Mouse (Mus musculus) heart, embryonic 14.5 days (tissue): ENCODE results near the gene Otulin. TPM values are rescaled to one million over a fixed set of nuclear protein-coding genes. Genes with fewer than 3 reads are reported as not detected.

Experiments used
- ATAC-seq: fragments of 200-750 bp; cut with Nextera tagmentation; 2 replicates; pipeline ENCODE4 v1.8.0; 2017; ENCODE audit warnings: low read depth, moderate TSS enrichment; ENCODE audit not compliant: insufficient number of reproducible peaks, insufficient read depth, low FRiP score
- H3K27ac ChIP-seq, 2 experiments: fragments of 200-500 bp in 1 of 2; fragments of 300-500 bp in 1 of 2; sonication (generic) in 1 of 2; replicated peaks in 1 of 2; 2 replicates each; pipeline ENCODE4 v1.5.1; 2012 to 2014; ENCODE audit warnings: low read depth in 2 of 2, low read length in 2 of 2, control low read depth in 1 of 2, mild to moderate bottlenecking in 1 of 2, mixed read lengths in 1 of 2; ENCODE audit not compliant: control insufficient read depth in 1 of 2, insufficient read depth in 1 of 2
- H3K27me3 ChIP-seq: fragments of 300-500 bp; sonication (generic); 2 replicates; pipeline ENCODE4 v1.6.1; 2014; ENCODE audit warnings: mild to moderate bottlenecking, low read length, control low read depth; ENCODE audit not compliant: control insufficient read depth, insufficient read depth
- H3K36me3 ChIP-seq: fragments of 300-500 bp; sonication (generic); 2 replicates; pipeline ENCODE4 v1.6.1; 2014; ENCODE audit warnings: mild to moderate bottlenecking, control low read depth, low read length, mixed read lengths; ENCODE audit not compliant: control insufficient read depth, insufficient read depth
- H3K4me1 ChIP-seq, 2 experiments: fragments of 200-500 bp in 1 of 2; fragments of 300-500 bp in 1 of 2; sonication (generic) in 1 of 2; 2 replicates each; pipeline ENCODE4 v1.6.1; 2012 to 2014; ENCODE audit warnings: low read length in 2 of 2, control low read depth in 1 of 2, mixed read lengths in 1 of 2; ENCODE audit not compliant: control insufficient read depth in 2 of 2, insufficient read depth in 2 of 2
- H3K4me2 ChIP-seq: fragments of 300-500 bp; sonication (generic); 2 replicates; pipeline ENCODE4 v1.6.1; 2014; ENCODE audit warnings: mild to moderate bottlenecking, low read length
- H3K4me3 ChIP-seq, 2 experiments: fragments of 200-500 bp in 1 of 2; fragments of 300-500 bp in 1 of 2; sonication (generic) in 1 of 2; 2 replicates each; pipeline ENCODE4 v1.5.1; 2012 to 2014; ENCODE audit warnings: low read length in 2 of 2, mild to moderate bottlenecking in 2 of 2, control low read depth in 1 of 2, low read depth in 1 of 2, moderate library complexity in 1 of 2; ENCODE audit not compliant: control insufficient read depth in 1 of 2, insufficient read depth in 1 of 2
- H3K9ac ChIP-seq: fragments of 300-500 bp; sonication (generic); 2 replicates; pipeline ENCODE4 v1.6.1; 2014; ENCODE audit warnings: mild to moderate bottlenecking, low read length
- H3K9me3 ChIP-seq: fragments of 300-500 bp; sonication (generic); 2 replicates; pipeline ENCODE4 v1.6.1; 2016; ENCODE audit warnings: low read length, control low read depth; ENCODE audit not compliant: control insufficient read depth
- WGBS: fragments of 180-500 bp; shearing (Covaris S2); extraction: QIAGEN DNeasy Blood & Tissue Kit; methylation state at CpG from one replicate; pipeline ENCODE4 v1.1.7; 2014; 5-methylcytosine and 5-hydroxymethylcytosine counted together
- polyA plus RNA-seq: library from polyadenylated mRNA; unstranded; fragments of >200 nt; fragmentation: Nextera tagmentation; extraction: Ambion mirVana; gene quantifications from 2 replicates; pipeline ENCODE4 v1.2.1, GENCODE M21; 2014

Otulin gene
- polyA plus RNA-seq, 1 experiment from 2014 or later: 38.1 TPM

DNA sequence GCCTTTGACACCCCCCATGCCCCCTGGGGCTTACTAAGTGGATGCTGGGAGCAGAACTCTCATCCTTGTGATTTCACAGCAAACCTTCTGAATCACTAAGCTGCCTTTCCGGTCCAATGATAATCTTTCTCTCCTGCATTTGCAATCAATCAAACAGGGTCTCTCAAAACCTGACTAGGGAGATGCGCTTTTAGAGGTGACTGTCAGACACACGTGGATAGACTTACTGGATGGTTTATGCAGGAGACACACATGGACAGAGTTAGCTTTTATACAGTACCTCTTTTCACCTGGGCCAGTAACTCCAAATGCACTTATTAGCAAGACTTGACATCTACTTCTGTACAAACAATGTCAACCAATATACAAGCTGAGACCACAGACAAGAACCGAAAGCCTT lies 33.0 kb downstream of the Otulin start:
- H3K36me3 ChIP-seq: peaks cover 66% of the 10 kb centered on the region
- H3K9me3 ChIP-seq: no peaks in the 10 kb centered on the region
- no peaks in the 10 kb centered on the region for H3K27me3 ChIP-seq
- H3K4me1 ChIP-seq: peaks cover 11 to 28% of the 10 kb centered on the region in 2 experiments
- peak overlapping the region; percentile 25 to 76; a peak in 2 of 4 replicates for H3K27ac ChIP-seq
- H3K4me2 ChIP-seq: no peak overlapping the region
- no peak overlapping the region for H3K4me3 ChIP-seq
- H3K9ac ChIP-seq: no peak overlapping the region
- ATAC-seq: no peak
- 86% methylated on average over 4 of the region's 4 CpGs for WGBS

DNA sequence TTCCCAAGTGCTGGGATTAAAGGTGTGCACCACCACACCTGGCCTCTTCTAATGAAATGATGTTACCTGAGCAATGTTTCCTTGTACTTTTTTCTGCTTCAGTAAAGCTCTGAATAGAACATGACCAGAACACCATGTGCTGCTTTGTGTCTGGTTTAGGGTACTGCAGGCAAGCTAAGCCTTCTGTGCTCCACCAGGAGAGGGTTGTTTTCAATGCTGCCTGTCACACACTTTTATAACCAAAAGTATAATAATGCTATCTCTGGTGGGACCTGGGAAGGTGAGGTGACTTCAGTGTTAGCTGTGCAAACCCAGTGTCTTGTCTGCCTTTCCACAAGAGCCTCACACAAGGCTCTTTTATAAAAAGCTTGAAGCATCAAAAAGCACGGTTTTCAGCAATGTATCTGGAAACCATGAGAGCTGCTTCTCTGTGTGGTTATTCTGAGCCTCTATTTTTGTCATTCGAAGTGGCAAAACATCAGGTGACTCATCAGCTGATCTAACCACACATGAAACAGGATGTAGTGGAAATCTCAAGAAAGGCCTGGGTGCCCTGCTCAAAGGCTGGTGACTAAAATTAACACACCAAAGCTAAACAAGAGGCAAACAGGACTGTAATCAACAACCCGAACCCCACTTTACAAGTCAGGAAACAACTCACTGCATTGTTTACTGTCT lies 33.9 kb downstream of the Otulin start:
- Histone ChIP-seq H3K36me3 (peaks cover 71% of the 10 kb centered on the region), H3K9me3 (no peaks in the 10 kb centered on the region), H3K27me3 (no peaks in the 10 kb centered on the region), H3K4me1 (peaks cover 9 to 25% of the 10 kb centered on the region in 2 experiments), H3K9ac (peak overlapping the region; percentile 21; the same call in 1 of the 2 replicates), H3K4me2 (no peak overlapping the region), H3K27ac (peak overlapping the region; percentile 25 to 76), H3K4me3 (no peak overlapping the region)
- no peak for ATAC-seq
- WGBS: 33% methylated on average over 3 of the region's 3 CpGs

DNA sequence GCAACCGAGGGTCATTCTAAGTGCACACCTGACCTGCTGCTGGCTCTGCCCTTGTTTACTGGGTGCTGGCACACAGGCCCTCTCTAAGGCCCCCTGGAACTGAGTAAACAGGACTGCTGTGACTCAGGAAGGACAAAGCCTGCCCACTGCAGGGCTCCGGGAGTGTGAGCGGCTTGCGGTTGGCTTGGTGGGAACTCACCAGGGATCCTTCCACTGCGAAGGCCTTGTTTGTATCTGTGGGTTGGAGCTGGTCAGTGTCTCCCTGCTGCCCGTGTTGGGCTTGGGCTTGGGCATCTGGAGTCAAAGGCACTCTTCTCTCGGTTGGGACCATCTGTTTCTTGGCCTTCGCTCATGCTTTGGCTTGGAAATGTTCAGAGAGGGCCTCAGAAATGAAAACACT lies 34.9 kb downstream of the Otulin start:
- Histone ChIP-seq H3K27ac (peak overlapping the region; percentile 48 to 76), H3K4me2 (no peak overlapping the region), H3K9ac (no peak overlapping the region), H3K4me1 (peaks cover 9 to 22% of the 10 kb centered on the region in 2 experiments), H3K4me3 (no peak overlapping the region), H3K36me3 (peaks cover 75% of the 10 kb centered on the region), H3K27me3 (no peaks in the 10 kb centered on the region), H3K9me3 (no peaks in the 10 kb centered on the region)
- ATAC-seq: no peak
- WGBS: 57% methylated on average over 8 of the region's 8 CpGs

DNA sequence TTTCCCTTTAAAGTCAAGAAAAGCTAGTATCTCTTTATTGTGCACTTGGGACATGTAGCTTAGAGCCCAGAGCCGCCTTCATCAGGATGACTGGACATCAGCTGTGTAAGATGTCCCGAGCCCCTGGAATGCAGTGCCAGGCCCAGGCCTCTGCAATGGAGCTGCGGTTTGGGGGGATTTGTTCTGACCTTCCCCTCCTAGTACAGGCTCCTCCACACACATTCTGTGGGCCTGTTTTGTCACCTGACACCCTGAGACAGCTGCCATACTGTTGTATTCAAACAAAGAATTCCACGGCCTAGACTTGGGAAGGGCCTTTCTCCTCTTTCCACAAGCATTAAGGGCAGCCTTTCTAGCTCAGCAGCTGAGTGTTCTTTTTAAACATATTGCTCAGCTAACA lies 35.5 kb downstream of the Otulin start:
- Histone ChIP-seq H3K27ac (peak overlapping the region; percentile 48 to 76), H3K9ac (no peak overlapping the region), H3K4me2 (no peak overlapping the region), H3K36me3 (peaks cover 75% of the 10 kb centered on the region), H3K4me3 (no peak overlapping the region), H3K4me1 (peaks cover 9 to 22% of the 10 kb centered on the region in 2 experiments), H3K9me3 (no peaks in the 10 kb centered on the region), H3K27me3 (no peaks in the 10 kb centered on the region)
- WGBS: 38% methylated on average over 4 of the region's 4 CpGs
- ATAC-seq: no peak

DNA sequence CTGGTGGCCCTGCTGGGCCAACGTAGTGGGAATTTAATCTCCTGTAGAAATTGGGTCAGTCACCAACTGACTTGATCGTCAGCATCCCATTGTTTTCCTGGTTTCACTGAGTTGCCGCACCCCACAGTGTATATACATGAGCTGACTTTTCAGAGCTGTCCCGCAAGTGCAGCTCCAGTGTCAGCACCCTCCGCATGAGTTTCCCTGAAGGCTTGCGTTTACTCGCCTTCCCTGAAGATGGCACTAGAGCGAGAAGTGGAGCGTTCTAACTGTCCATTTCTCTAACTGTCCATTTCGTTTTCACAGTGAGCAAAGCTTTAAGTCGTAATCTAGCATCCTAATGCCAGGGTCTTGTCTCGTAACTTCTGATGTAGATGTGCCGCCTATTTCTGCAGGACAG lies 36.8 kb downstream of the Otulin start:
- H3K4me1 ChIP-seq: peaks cover 9 to 26% of the 10 kb centered on the region in 2 experiments
- no peak overlapping the region for H3K4me2 ChIP-seq
- ATAC-seq: no peak
- H3K36me3 ChIP-seq: peaks cover 68% of the 10 kb centered on the region
- no peaks in the 10 kb centered on the region for H3K9me3 ChIP-seq
- no peak overlapping the region for H3K27ac ChIP-seq
- H3K27me3 ChIP-seq: no peaks in the 10 kb centered on the region
- 80% methylated on average over 13 of the region's 13 CpGs for WGBS
- H3K4me3 ChIP-seq: no peak overlapping the region
- H3K9ac ChIP-seq: no peak overlapping the region

DNA sequence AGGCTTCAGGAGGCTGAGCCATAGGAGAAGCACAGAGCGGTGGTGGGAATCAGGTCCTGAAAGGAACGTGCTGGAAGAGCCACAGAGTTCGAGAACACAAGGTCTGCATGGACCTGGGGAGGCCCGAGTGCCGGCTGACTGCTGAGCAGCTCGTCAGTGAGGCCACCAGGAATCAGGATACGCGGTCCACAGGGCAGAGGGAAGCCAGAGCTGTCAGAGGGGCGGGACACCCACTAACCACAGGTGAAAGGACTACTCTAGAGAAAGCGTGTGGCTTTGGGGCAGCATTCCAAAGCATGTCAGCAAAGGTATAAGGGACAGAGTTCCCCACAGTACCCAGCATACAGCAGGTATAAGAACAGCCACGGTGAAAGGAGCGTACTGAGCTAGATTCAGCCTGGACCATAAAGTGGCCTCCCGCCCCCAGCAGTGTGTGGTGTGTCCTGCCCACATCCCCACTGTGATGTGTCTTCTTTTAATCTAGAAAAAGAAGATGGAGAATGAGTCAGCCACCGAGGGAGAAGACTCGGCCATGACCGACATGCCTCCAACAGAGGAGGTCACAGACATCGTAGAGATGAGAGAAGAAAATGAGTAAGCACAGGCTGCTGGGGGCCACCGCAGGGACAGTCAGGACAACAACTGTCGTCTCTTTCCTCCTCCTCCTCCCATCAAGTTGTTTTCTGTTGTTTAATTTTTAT lies 37.7 kb downstream of the Otulin start:
- Histone ChIP-seq H3K9me3 (no peaks in the 10 kb centered on the region), H3K27me3 (no peaks in the 10 kb centered on the region), H3K4me1 (peaks cover 9 to 26% of the 10 kb centered on the region in 2 experiments), H3K4me2 (no peak overlapping the region), H3K4me3 (no peak overlapping the region), H3K27ac (no peak overlapping the region), H3K9ac (no peak overlapping the region), H3K36me3 (peaks cover 66% of the 10 kb centered on the region)
- ATAC-seq: no peak
- 89% methylated on average over 19 of the region's 19 CpGs for WGBS

DNA sequence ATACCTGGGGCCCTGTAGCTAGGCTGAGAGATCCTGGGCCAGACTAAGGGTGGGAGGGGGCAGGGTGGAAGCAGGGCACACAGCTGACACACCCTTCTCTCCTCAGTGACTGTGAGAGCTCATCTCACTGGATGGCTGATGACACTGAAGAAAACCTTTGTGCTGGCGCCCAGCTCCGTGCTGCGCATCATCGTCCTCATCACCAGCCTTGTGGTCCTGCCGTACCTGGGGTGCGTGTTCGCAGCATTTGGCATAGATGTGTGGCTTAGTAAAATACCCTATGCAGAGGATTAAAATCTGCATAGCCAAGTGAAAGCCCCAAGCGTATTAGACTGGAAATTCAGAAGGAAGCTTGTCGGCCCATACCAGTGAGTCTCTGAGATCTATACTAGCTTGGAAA lies 39.7 kb downstream of the Otulin start:
- H3K4me2 ChIP-seq: no peak overlapping the region
- no peaks in the 10 kb centered on the region for H3K9me3 ChIP-seq
- H3K4me1 ChIP-seq: peaks cover 7 to 10% of the 10 kb centered on the region in 2 experiments
- H3K27me3 ChIP-seq: no peaks in the 10 kb centered on the region
- H3K36me3 ChIP-seq: peaks cover 68% of the 10 kb centered on the region
- ATAC-seq: no peak
- H3K27ac ChIP-seq: no peak overlapping the region
- no peak overlapping the region for H3K4me3 ChIP-seq
- WGBS: 96% methylated on average over 9 of the region's 9 CpGs
- no peak overlapping the region for H3K9ac ChIP-seq
